Mouse (Mus musculus): ENCODE results near the gene Tgfb2. TPM values are rescaled to one million over a fixed set of nuclear protein-coding genes. Genes with fewer than 3 reads are reported as not detected.
A peak's percentile ranks its signal among the peaks of the same experiment; 100 is the strongest.

The Tgfb2 gene
- 45.0 and 52.1 TPM in 2 replicates for polyA plus RNA-seq (2014; fragmentation: Nextera tagmentation; extraction: Ambion mirVana)

DNA sequence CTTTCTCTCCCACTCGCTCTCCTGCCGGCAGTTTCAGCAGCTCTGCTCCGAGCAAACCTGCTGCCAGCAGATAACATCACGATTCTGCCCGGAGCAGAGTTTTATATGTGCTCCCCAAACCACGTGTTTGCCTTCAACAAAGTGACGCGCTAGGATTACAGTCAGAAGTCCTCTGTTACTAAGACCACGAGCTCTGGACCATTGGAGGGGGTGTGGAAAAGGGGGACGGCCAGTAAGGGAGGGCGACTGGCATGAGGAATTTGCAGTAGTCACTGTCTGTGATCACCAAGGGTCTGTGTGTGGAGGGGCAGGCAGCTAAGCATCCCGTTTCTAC, at the start of gene Tgfb2:
Gene Tgfb2 (minus strand): TSS at position 75 of the 334 bp plus-strand sequence.
- Histone ChIP-seq H3K9me3 (ENCODE audit: control insufficient read depth, low read length) (no peaks in the 10 kb centered on the region), H3K27ac (replicated peaks; ENCODE audit: low read depth, low read length) (peak within 1 kb of the TSS; percentile 79), H3K4me3 (ENCODE audit: low read depth, low read length) (peak within 1 kb of the TSS; percentile 58), H3K9ac (ENCODE audit: low read length) (peak within 1 kb of the TSS; percentile 70), H3K4me2 (ENCODE audit: low read depth, severe bottlenecking) (peak within 1 kb of the TSS; percentile 51), H3K27me3 (ENCODE audit: control insufficient read depth, insufficient read depth, low read length) (no peaks in the 10 kb centered on the region), H3K36me3 (ENCODE audit: control insufficient read depth, insufficient read depth, low read length) (no peaks in the 10 kb centered on the region), H3K4me1 (ENCODE audit: control insufficient read depth, insufficient read depth, low read length) (peaks cover 5% of the 10 kb centered on the region; the same call in 1 of the 2 replicates)
- WGBS, result under 1% methylated on average over 12 of the region's 12 CpGs
- peak; percentile 66 for DNase-seq (ENCODE audit: low spot score)
- ATAC-seq (ENCODE audit: insufficient number of reproducible peaks, low FRiP score, low TSS enrichment, low read depth), result 0 out of 2 replicates have a peak, but pooled peaks have one; percentile 16

DNA sequence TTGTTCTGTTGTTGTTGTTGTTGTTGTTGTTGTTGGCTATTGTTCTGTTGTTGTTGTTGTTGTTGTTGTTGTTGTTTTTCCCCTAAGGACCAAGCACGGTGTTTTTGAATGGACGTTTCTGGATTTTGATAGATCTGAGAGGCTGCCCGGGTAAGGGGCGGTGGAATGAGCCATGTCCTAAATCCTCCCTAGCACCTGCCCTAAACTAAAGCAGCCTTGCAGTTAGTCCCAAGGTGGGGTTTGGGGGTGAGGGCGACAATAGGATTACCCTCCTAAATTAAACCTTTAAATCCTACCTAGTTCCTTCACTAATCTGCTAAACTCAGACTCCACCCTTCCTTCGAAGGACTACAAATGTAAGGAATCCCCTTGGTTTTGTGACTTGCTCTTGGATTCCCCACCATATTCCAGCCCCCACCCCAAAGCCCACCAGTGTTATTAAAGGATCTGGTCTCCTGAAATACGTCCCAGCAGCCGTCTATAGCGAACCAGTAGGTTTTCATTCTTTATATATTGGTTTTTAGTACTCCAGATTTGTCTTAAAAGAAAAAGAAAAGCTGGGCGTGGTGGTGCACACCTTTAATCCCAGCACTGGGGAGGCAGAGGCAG, 44.0 kb upstream of the Tgfb2 start:
- ATAC-seq (ENCODE audit: insufficient number of reproducible peaks, low FRiP score, low TSS enrichment, low read depth), result peak; percentile 58; the same call in 1 of the 2 replicates
- WGBS, result 39% methylated on average over 10 of the region's 10 CpGs
- H3K9me3 ChIP-seq (ENCODE audit: control insufficient read depth, low read length), result no peaks in the 10 kb centered on the region
- peaks cover 9% of the 10 kb centered on the region for H3K4me1 ChIP-seq (ENCODE audit: control insufficient read depth, insufficient read depth, low read length)
- H3K27me3 ChIP-seq (ENCODE audit: control insufficient read depth, insufficient read depth, low read length), result no peaks in the 10 kb centered on the region
- DNase-seq (ENCODE audit: low spot score), result no peak
- H3K27ac ChIP-seq (replicated peaks; ENCODE audit: low read depth, low read length), result 0 out of 2 replicates have a peak overlapping the region, but pooled peaks have one; percentile 47
- H3K4me2 ChIP-seq (ENCODE audit: low read depth, severe bottlenecking), result peak overlapping the region; percentile 84
- H3K4me3 ChIP-seq (ENCODE audit: low read depth, low read length), result peak overlapping the region; percentile 84
- H3K36me3 ChIP-seq (ENCODE audit: control insufficient read depth, insufficient read depth, low read length), result no peaks in the 10 kb centered on the region
- H3K9ac ChIP-seq (ENCODE audit: low read length), result peak overlapping the region; percentile 89

DNA sequence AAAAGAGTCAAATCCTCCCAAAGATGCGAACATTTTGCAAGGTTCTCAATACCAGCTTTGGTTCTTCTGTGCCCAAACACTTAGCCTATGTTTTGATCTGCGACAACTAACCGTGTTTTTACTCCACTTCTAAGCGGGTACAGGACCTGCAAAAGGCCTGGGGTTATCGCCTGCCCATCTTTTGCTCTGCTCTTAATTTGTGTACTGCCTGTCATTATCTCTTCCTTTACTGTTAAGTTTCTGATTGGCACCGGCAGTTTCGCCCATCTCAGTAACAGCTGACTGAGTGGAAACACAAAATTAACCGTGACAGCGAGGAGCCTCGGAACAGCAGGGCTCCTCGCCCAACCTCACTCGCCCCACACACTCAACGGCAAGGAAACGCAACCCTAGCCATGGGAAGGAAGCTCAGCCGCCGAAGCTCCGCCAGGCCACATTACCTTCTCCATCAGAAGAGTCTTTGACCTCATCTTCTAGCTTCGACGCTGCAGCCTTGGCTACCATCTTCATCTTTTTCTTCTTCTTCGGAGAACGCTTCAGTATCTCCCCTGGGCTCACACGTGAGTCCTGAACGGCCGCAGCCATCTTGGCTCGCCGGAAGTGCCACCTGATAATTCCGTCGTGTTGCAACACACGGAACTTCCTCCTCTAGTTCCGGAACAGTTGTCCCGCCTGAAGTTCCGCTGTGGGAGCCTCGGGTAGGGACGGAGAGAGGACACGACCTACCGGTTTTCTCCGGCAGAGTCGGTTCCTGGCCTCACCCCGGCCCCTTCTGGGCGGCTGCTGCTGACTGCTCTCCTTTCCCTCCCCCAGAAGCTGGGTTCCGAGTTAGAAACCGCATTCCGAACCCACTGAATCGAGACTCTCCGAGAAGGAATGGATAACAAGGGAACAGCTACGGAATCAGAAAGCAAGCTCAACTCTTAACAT, 43.2 kb upstream of the Tgfb2 start, which contains the start of gene Rrp15:
Gene Rrp15 (minus strand): TSS at position 635 of the 930 bp plus-strand sequence.
- Histone ChIP-seq H3K27ac (replicated peaks; ENCODE audit: low read depth, low read length) (0 out of 2 replicates have a peak within 1 kb of the TSS, but pooled peaks have one; percentile 47), H3K9ac (ENCODE audit: low read length) (peak within 1 kb of the TSS; percentile 89), H3K4me3 (ENCODE audit: low read depth, low read length) (peak within 1 kb of the TSS; percentile 84), H3K36me3 (ENCODE audit: control insufficient read depth, insufficient read depth, low read length) (no peaks in the 10 kb centered on the region), H3K27me3 (ENCODE audit: control insufficient read depth, insufficient read depth, low read length) (no peaks in the 10 kb centered on the region), H3K9me3 (ENCODE audit: control insufficient read depth, low read length) (no peaks in the 10 kb centered on the region), H3K4me2 (ENCODE audit: low read depth, severe bottlenecking) (peak within 1 kb of the TSS; percentile 84), H3K4me1 (ENCODE audit: control insufficient read depth, insufficient read depth, low read length) (peaks cover 9% of the 10 kb centered on the region)
- WGBS, result under 1% methylated on average over 46 of the region's 46 CpGs
- DNase-seq (ENCODE audit: low spot score) (peak; percentile 95), ATAC-seq (ENCODE audit: insufficient number of reproducible peaks, low FRiP score, low TSS enrichment, low read depth) (peak; percentile 87)

DNA sequence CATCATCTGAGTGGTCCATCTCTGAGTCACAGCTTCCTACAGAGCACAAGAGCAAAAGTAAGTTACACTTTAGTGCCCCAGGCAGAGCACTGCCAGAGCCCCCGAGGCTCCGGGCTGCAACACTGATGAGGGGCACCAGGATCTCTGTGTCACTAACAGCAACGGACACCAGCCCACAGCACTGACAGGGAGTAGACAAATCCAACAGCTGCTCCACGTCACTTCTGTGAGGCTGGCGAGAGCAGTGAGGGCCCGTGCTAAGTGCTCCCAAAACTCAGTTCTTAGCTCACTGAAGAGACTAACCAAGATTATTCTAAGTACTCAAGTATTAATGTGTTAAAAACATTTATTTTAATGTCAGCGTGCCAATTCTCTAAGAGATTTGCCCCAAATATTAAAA, 34.0 kb upstream of the Tgfb2 start:
- Histone ChIP-seq H3K4me3 (ENCODE audit: low read depth, low read length) (no peak overlapping the region), H3K9me3 (ENCODE audit: control insufficient read depth, low read length) (no peaks in the 10 kb centered on the region), H3K27ac (replicated peaks; ENCODE audit: low read depth, low read length) (no peak overlapping the region), H3K9ac (ENCODE audit: low read length) (no peak overlapping the region), H3K36me3 (ENCODE audit: control insufficient read depth, insufficient read depth, low read length) (peaks cover 8% of the 10 kb centered on the region; the same call in 1 of the 2 replicates), H3K27me3 (ENCODE audit: control insufficient read depth, insufficient read depth, low read length) (no peaks in the 10 kb centered on the region), H3K4me1 (ENCODE audit: control insufficient read depth, insufficient read depth, low read length) (no peaks in the 10 kb centered on the region), H3K4me2 (ENCODE audit: low read depth, severe bottlenecking) (no peak overlapping the region)
- no peak for ATAC-seq (ENCODE audit: insufficient number of reproducible peaks, low FRiP score, low TSS enrichment, low read depth)
- 86% methylated on average over 7 of the region's 7 CpGs for WGBS
- no peak for DNase-seq (ENCODE audit: low spot score)

DNA sequence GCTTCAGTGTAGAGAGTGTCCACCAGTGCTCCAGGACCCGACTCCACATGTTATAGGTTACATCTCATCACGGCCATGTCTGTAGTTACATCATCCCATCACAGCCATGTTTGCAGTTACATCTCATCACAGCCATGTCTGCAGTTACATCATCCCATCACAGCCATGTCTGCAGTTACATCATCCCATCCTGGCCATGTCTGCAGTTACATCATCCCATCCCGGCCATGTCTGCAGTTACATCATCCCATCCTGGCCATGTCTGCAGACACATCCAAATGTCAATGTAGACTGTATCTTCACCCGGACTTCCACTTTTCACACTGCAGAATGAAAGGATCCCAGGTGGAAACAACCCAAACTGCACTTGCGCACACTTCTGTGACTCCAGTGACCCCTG, 29.7 kb upstream of the Tgfb2 start:
- Histone ChIP-seq H3K27me3 (ENCODE audit: control insufficient read depth, insufficient read depth, low read length) (no peaks in the 10 kb centered on the region), H3K9me3 (ENCODE audit: control insufficient read depth, low read length) (no peaks in the 10 kb centered on the region), H3K4me1 (ENCODE audit: control insufficient read depth, insufficient read depth, low read length) (no peaks in the 10 kb centered on the region), H3K4me2 (ENCODE audit: low read depth, severe bottlenecking) (no peak overlapping the region), H3K27ac (replicated peaks; ENCODE audit: low read depth, low read length) (no peak overlapping the region), H3K4me3 (ENCODE audit: low read depth, low read length) (no peak overlapping the region), H3K36me3 (ENCODE audit: control insufficient read depth, insufficient read depth, low read length) (peaks cover 10% of the 10 kb centered on the region; the same call in 1 of the 2 replicates), H3K9ac (ENCODE audit: low read length) (no peak overlapping the region)
- DNase-seq (ENCODE audit: low spot score) (no peak), ATAC-seq (ENCODE audit: insufficient number of reproducible peaks, low FRiP score, low TSS enrichment, low read depth) (no peak)
- 93% methylated on average over 5 of the region's 5 CpGs for WGBS

DNA sequence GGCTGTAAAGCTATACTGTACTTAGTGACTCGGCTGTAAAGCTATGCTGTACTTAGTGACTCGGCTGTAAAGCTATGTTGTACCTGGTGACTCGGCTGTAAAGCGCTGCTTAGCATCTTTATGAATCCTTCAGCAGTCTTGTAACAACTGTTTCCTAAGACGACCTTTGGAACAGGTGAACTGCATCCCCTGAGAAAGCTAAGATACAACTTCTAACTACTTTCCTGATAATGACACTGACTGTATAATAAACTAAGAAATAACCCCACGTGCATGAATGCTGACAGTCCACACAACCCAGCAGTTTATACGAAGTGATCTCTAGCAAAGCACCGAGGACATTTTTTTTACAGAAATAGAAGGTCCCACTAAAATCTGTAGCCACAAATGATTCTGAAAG, 27.3 kb upstream of the Tgfb2 start:
- Histone ChIP-seq H3K27me3 (ENCODE audit: control insufficient read depth, insufficient read depth, low read length) (no peaks in the 10 kb centered on the region), H3K4me1 (ENCODE audit: control insufficient read depth, insufficient read depth, low read length) (no peaks in the 10 kb centered on the region), H3K9ac (ENCODE audit: low read length) (no peak overlapping the region), H3K9me3 (ENCODE audit: control insufficient read depth, low read length) (no peaks in the 10 kb centered on the region), H3K27ac (replicated peaks; ENCODE audit: low read depth, low read length) (no peak overlapping the region), H3K4me3 (ENCODE audit: low read depth, low read length) (no peak overlapping the region), H3K4me2 (ENCODE audit: low read depth, severe bottlenecking) (no peak overlapping the region), H3K36me3 (ENCODE audit: control insufficient read depth, insufficient read depth, low read length) (peaks cover 7% of the 10 kb centered on the region; the same call in 1 of the 2 replicates)
- ATAC-seq (ENCODE audit: insufficient number of reproducible peaks, low FRiP score, low TSS enrichment, low read depth) (no peak), DNase-seq (ENCODE audit: low spot score) (no peak)
- 94% methylated on average over 8 of the region's 8 CpGs for WGBS

DNA sequence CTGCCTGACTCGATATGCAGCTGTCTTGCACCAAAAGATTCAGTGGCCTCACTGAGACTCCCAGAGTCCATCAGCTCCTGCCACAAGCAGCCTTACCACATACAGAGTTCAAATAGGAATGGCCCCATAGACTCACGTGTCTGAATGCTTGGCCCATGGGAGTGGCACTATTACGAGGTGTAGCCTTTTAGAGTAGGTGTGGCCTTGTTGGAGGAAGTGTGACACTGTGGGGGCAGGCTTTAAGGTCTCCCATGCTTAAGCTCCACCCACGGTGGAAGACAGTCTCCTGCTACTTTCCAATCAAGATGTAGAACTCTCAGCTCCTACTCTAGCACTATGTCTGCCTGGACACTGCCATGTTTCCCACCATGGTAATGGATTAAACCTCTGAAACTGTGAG, 23.0 kb upstream of the Tgfb2 start:
- H3K9ac ChIP-seq (ENCODE audit: low read length), result no peak overlapping the region
- H3K4me3 ChIP-seq (ENCODE audit: low read depth, low read length), result no peak overlapping the region
- no peaks in the 10 kb centered on the region for H3K9me3 ChIP-seq (ENCODE audit: control insufficient read depth, low read length)
- WGBS, result 66% methylated on average over 4 of the region's 4 CpGs
- H3K4me2 ChIP-seq (ENCODE audit: low read depth, severe bottlenecking), result no peak overlapping the region
- DNase-seq (ENCODE audit: low spot score) (no peak), ATAC-seq (ENCODE audit: insufficient number of reproducible peaks, low FRiP score, low TSS enrichment, low read depth) (no peak)
- 0 out of 2 replicates have a peak, but pooled peaks cover 4% of the 10 kb centered on the region for H3K4me1 ChIP-seq (ENCODE audit: control insufficient read depth, insufficient read depth, low read length)
- no peaks in the 10 kb centered on the region for H3K36me3 ChIP-seq (ENCODE audit: control insufficient read depth, insufficient read depth, low read length)
- no peaks in the 10 kb centered on the region for H3K27me3 ChIP-seq (ENCODE audit: control insufficient read depth, insufficient read depth, low read length)
- H3K27ac ChIP-seq (replicated peaks; ENCODE audit: low read depth, low read length), result no peak overlapping the region

DNA sequence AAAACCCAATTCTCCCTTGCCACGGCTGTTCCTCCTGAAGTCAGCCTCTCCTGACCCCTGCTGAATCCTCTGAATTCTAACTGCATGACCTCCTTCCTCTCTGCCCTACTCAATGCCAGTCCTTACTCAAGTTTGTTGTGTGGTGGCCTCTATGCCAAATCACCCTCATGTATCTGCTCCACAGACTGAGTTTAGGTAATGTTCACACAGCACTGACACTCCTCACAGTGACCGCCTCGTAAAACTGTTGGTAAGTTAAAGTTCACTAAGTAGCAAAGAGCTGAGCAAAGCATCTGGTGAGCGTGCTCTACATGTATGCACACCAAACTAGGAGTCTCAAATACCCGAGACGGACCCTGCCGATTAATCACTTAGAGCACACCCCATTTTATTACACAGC, 20.3 kb upstream of the Tgfb2 start:
- Histone ChIP-seq H3K27ac (replicated peaks; ENCODE audit: low read depth, low read length) (no peak overlapping the region), H3K4me2 (ENCODE audit: low read depth, severe bottlenecking) (no peak overlapping the region), H3K9ac (ENCODE audit: low read length) (no peak overlapping the region), H3K27me3 (ENCODE audit: control insufficient read depth, insufficient read depth, low read length) (no peaks in the 10 kb centered on the region), H3K4me1 (ENCODE audit: control insufficient read depth, insufficient read depth, low read length) (0 out of 2 replicates have a peak, but pooled peaks cover 4% of the 10 kb centered on the region), H3K9me3 (ENCODE audit: control insufficient read depth, low read length) (no peaks in the 10 kb centered on the region), H3K36me3 (ENCODE audit: control insufficient read depth, insufficient read depth, low read length) (no peaks in the 10 kb centered on the region), H3K4me3 (ENCODE audit: low read depth, low read length) (no peak overlapping the region)
- ATAC-seq (ENCODE audit: insufficient number of reproducible peaks, low FRiP score, low TSS enrichment, low read depth) (no peak), DNase-seq (ENCODE audit: low spot score) (no peak)
- 56% methylated on average over 7 of the region's 7 CpGs for WGBS
